Mouse (Mus musculus) MEL (cell line): ENCODE measurements around the gene Plekhg4. TPM values are rescaled to one million over a fixed set of nuclear protein-coding genes. Genes with fewer than 3 reads are reported as not detected.

Experiments
- DNase-seq: peaks from one replicate; pipeline ENCODE4 v3.0.0; 2011; ENCODE audit warnings: low read depth, low spot score
- H3K27ac ChIP-seq: 2 replicates; pipeline ENCODE4 v1.5.1; 2012; ENCODE audit warnings: low read depth, mild to moderate bottlenecking, control low read depth, low read length, moderate library complexity; ENCODE audit not compliant: control insufficient read depth
- H3K27me3 ChIP-seq, 2 experiments: fragments of 150-350 bp in 1 of 2; sonication (generic) in 1 of 2; 2 replicates each; pipeline ENCODE4 v1.6.1; 2012; ENCODE audit warnings: low read length in 2 of 2, mild to moderate bottlenecking in 2 of 2, improper control_type of control experiment in 1 of 2, moderate library complexity in 1 of 2; ENCODE audit not compliant: insufficient read depth in 2 of 2, control insufficient read depth in 1 of 2
- H3K36me3 ChIP-seq, 2 experiments: 2 replicates each; pipeline ENCODE4 v1.6.1; 2012 to 2014; ENCODE audit warnings: low read length in 2 of 2, improper control_type of control experiment in 1 of 2, inconsistent platforms in 1 of 2, mild to moderate bottlenecking in 1 of 2; ENCODE audit not compliant: insufficient read depth in 2 of 2, control insufficient read depth in 1 of 2
- H3K4me1 ChIP-seq, 2 experiments: fragments of 150-350 bp in 1 of 2; sonication (generic) in 1 of 2; 2 replicates each; pipeline ENCODE4 v1.6.1; 2012; ENCODE audit warnings: low read length in 2 of 2, improper control_type of control experiment in 1 of 2, mild to moderate bottlenecking in 1 of 2; ENCODE audit not compliant: insufficient read depth in 2 of 2, control insufficient read depth in 1 of 2
- H3K4me3 ChIP-seq, 2 experiments: fragments of 150-350 bp in 1 of 2; sonication (generic) in 1 of 2; 2 replicates each; pipeline ENCODE4 v1.5.1; 2012; ENCODE audit warnings: low read depth in 2 of 2, low read length in 2 of 2, mild to moderate bottlenecking in 2 of 2, moderate library complexity in 2 of 2, control low read depth in 1 of 2, improper control_type of control experiment in 1 of 2; ENCODE audit not compliant: control insufficient read depth in 1 of 2, insufficient read depth in 1 of 2
- H3K79me2 ChIP-seq: 2 replicates; pipeline ENCODE4 v1.6.1; 2012; ENCODE audit warnings: mild to moderate bottlenecking, low read length, moderate library complexity; ENCODE audit not compliant: control insufficient read depth, poor library complexity, insufficient read depth
- H3K9ac ChIP-seq: 2 replicates; pipeline ENCODE4 v1.6.1; 2012; ENCODE audit warnings: low read depth, mild to moderate bottlenecking, control low read depth, low read length, moderate library complexity; ENCODE audit not compliant: control insufficient read depth, poor library complexity, severe bottlenecking
- H3K9me3 ChIP-seq: fragments of 150-350 bp; sonication (generic); replicated peaks from 2 replicates; pipeline ENCODE4 v1.6.1; 2012; ENCODE audit warnings: mild to moderate bottlenecking, low read length, improper control_type of control experiment, moderate library complexity; ENCODE audit not compliant: insufficient read depth
- CTCF ChIP-seq, 3 experiments: IDR thresholded peaks in 2 of 3; conservative IDR thresholded peaks in 1 of 3; 2 replicates each; pipeline ENCODE4 v1.5.1; 2011 to 2012; ENCODE audit warnings: low read length in 3 of 3, low read depth in 2 of 3, mild to moderate bottlenecking in 2 of 3, improper control_type of control experiment in 1 of 3, inconsistent platforms in 1 of 3, mixed read lengths in 1 of 3, moderate library complexity in 1 of 3; ENCODE audit not compliant: control insufficient read depth in 1 of 3, insufficient read depth in 1 of 3, poor library complexity in 1 of 3, severe bottlenecking in 1 of 3
- EP300 ChIP-seq, 2 experiments: IDR thresholded peaks; 2 replicates each; pipeline ENCODE4 v1.6.1; 2011; ENCODE audit warnings: improper control_type of control experiment in 2 of 2, low read length in 2 of 2, low read depth in 1 of 2, mild to moderate bottlenecking in 1 of 2
- HCFC1 ChIP-seq: IDR thresholded peaks from 2 replicates; pipeline ENCODE4 v1.6.1; 2012; ENCODE audit warnings: low read depth, mild to moderate bottlenecking, inconsistent platforms, low read length, improper control_type of control experiment, moderate library complexity
- NELFE ChIP-seq: IDR thresholded peaks from 2 replicates; pipeline ENCODE4 v1.6.1; 2011; ENCODE audit warnings: low read depth, low read length, improper control_type of control experiment
- RAD21 ChIP-seq: IDR thresholded peaks from 2 replicates; pipeline ENCODE4 v1.6.1; 2011; ENCODE audit warnings: mild to moderate bottlenecking, low read depth, low read length, improper control_type of control experiment
- RCOR1 ChIP-seq: IDR thresholded peaks from 2 replicates; pipeline ENCODE4 v1.6.1; 2012; ENCODE audit warnings: low read depth, mild to moderate bottlenecking, inconsistent platforms, low read length, improper control_type of control experiment
- TAL1 ChIP-seq: IDR thresholded peaks from 2 replicates; pipeline ENCODE4 v1.6.1; 2012; ENCODE audit warnings: mild to moderate bottlenecking, inconsistent platforms, low read length, moderate library complexity, mixed read lengths
- TBP ChIP-seq: IDR thresholded peaks from 2 replicates; pipeline ENCODE4 v1.8.0; 2011; ENCODE audit warnings: low read depth, low read length, improper control_type of control experiment
- TCF12 ChIP-seq: IDR thresholded peaks from 2 replicates; pipeline ENCODE4 v1.6.1; 2014; ENCODE audit warnings: low read depth, mild to moderate bottlenecking, inconsistent platforms, low read length, improper control_type of control experiment, moderate library complexity
- UBTF ChIP-seq: IDR thresholded peaks from 2 replicates; pipeline ENCODE4 v1.6.1; 2012; ENCODE audit warnings: low read depth, mild to moderate bottlenecking, inconsistent platforms, low read length, improper control_type of control experiment, moderate library complexity, borderline replicate concordance; ENCODE audit not compliant: insufficient read depth
- ZC3H11A ChIP-seq: IDR thresholded peaks from 2 replicates; pipeline ENCODE4 v1.6.1; 2012; ENCODE audit warnings: low read depth, mild to moderate bottlenecking, inconsistent platforms, low read length, improper control_type of control experiment
- ZMIZ1 ChIP-seq: IDR thresholded peaks from 2 replicates; pipeline ENCODE4 v1.6.1; 2012; ENCODE audit warnings: low read depth, mild to moderate bottlenecking, inconsistent platforms, low read length, improper control_type of control experiment, moderate library complexity
- polyA plus RNA-seq, 2 experiments: library from polyadenylated mRNA; stranded (reverse) in 1 of 2; unstranded in 1 of 2; fragments of >175 nt in 1 of 2; fragments of >200 nt in 1 of 2; gene quantifications; 2 replicates each; pipeline versions ENCODE4 v1.2.1 to v1.2.4; 2012; ENCODE audit warnings: low replicate concordance in 2 of 2, low read depth in 1 of 2; ENCODE audit not compliant: insufficient read length in 2 of 2, insufficient read depth in 1 of 2, missing spikeins in 1 of 2
- total RNA-seq: library from RNA; depleted of rRNA; stranded (reverse); fragments of 300-350 nt; gene quantifications from 2 replicates; pipeline ENCODE4 v1.2.3, GENCODE M21; 2012

Gene Plekhg4
- total and polyA plus RNA-seq, 3 experiments, result 0.10 TPM; not detected in 2

GRCm38 (mm10) chr8:105356681-105357080 is 16.4 kb upstream of the Plekhg4 start:
- no peaks in the 10 kb centered on the region for H3K9me3 ChIP-seq
- H3K27ac ChIP-seq, result no peak overlapping the region
- no peak for DNase-seq
- H3K79me2 ChIP-seq, result no peaks in the 10 kb centered on the region
- H3K27me3 ChIP-seq, result no peaks in the 10 kb centered on the region
- no peaks in the 10 kb centered on the region for H3K36me3 ChIP-seq
- H3K4me1 ChIP-seq, result no peaks in the 10 kb centered on the region
- H3K9ac ChIP-seq, result no peak overlapping the region
- H3K4me3 ChIP-seq, result no peak overlapping the region
- TF ChIP-seq TCF12 (no peak), HCFC1 (no peak), EP300 (IDR thresholded peaks at IDR 0.05; ENCODE audit: low read depth in 1 of 2, low read length in 2 of 2) (no peak), TBP (no peak)

- no peaks in the 10 kb centered on the region for H3K79me2 ChIP-seq
- H3K4me1 ChIP-seq, result no peaks in the 10 kb centered on the region
- no peaks in the 10 kb centered on the region for H3K36me3 ChIP-seq
- no peak for DNase-seq
- H3K9ac ChIP-seq, result no peak overlapping the region
- H3K27me3 ChIP-seq, result no peaks in the 10 kb centered on the region; a peak in 1 of 4 replicates
- no peaks in the 10 kb centered on the region for H3K9me3 ChIP-seq
- H3K27ac ChIP-seq, result no peak overlapping the region
- TF ChIP-seq EP300 (IDR thresholded peaks at IDR 0.05; ENCODE audit: low read depth in 1 of 2, low read length in 2 of 2) (no peak), UBTF (no peak), RCOR1 (no peak), NELFE (no peak), ZC3H11A (no peak), TAL1 (no peak)
- no peak overlapping the region for H3K4me3 ChIP-seq
These were observed 13.9 kb upstream of the Plekhg4 start for GRCm38 (mm10) chr8:105359208-105359607.

- Histone ChIP-seq H3K27me3 (no peaks in the 10 kb centered on the region; a peak in 1 of 4 replicates), H3K27ac (no peak overlapping the region), H3K36me3 (no peaks in the 10 kb centered on the region), H3K9me3 (no peaks in the 10 kb centered on the region), H3K4me3 (no peak overlapping the region), H3K79me2 (no peaks in the 10 kb centered on the region), H3K9ac (no peak overlapping the region), H3K4me1 (no peaks in the 10 kb centered on the region)
- TF ChIP-seq CTCF (IDR thresholded peaks at IDR 0.05 in 2 of 3, conservative IDR thresholded peaks at IDR 0.05 in 1 of 3; ENCODE audit: control insufficient read depth in 1 of 3, insufficient read depth in 1 of 3, low read depth in 2 of 3, low read length in 3 of 3, poor library complexity in 1 of 3, severe bottlenecking in 1 of 3), result peak in 1 of 3 experiments; percentile 30; a peak in 2 of 6 replicates
- no peak for TF ChIP-seq ZMIZ1
- TF ChIP-seq RAD21, result peak; percentile 30
- DNase-seq, result no peak
These were observed 13.4 kb upstream of the Plekhg4 start for GRCm38 (mm10) chr8:105359646-105360045.
